ENCODE assay signal across 16 mouse cellular contexts in the genomic region with DNA sequence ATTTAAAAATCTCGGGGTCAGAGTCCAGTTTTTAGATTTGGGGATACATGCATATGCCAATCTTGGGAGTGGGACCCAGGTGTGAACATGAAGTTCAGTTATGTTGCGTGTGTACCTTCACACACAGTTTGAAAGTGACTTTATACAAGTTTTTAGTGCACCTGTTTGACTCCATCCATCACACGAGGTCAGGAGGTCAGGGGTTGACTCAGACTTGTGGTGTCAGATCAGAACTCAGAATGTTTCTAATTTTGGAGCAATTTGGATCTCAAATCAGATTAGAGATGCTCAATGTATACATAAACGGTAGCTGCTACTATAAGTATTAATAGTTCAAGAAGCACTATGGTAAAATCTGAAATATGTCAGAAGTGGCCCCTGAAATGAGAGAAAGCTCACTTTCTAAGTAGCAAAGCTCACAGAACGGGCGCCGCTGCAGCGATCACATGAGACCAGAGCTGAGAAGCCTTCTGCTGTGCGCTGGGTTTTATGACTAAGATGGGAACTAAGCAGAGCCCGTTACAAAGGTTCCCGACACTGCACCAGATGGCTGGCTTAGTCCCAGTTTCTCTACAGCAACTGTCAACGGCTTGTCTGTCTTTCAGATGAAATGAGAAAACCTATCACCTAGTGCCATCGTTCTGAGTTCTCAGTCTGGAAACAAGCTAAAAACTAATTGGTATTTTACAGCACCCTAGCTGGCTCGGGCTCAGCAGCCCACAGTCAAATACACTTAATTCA. TPM values are rescaled to one million over a fixed set of nuclear protein-coding genes. Genes with fewer than 3 reads are reported as not detected.
DNase-seq lines count a peak whose midpoint lies in the region; TF ChIP-seq lines count a peak whose summit lies in the region.
"Had no signal": no experiment of that assay in that cellular context is flagged by ENCODE, and none has a peak within 500 bp of the region (broad histone marks: within the 10 kb centered on the region; RNA-seq: fewer than 3 reads in every experiment).

No protein-coding gene starts in this region.

- no peaks in the 10 kb centered on the region for H3K4me1 ChIP-seq in lung, adult 2 months (ENCODE audit: control insufficient read depth, insufficient read depth, low read length)
- H3K4me1 ChIP-seq: embryonic facial prominence, embryonic 12.5 days had no signal

- peak; percentile 26 to 28 for DNase-seq in frontal cortex, postnatal 36 days (ENCODE audit: low spot score in 2 of 2)
- no peak for DNase-seq in frontal cortex, postnatal 10 days (ENCODE audit: low spot score in 2 of 2)
- peak; percentile 17 to 21 for DNase-seq in right cerebral cortex, adult 2 months (ENCODE audit: low spot score in 2 of 2)
- no peak for DNase-seq in right cerebral cortex, postnatal 14 days
- peak; percentile 37 to 46 for DNase-seq in layer of hippocampus, adult 2 months (ENCODE audit: low spot score in 2 of 2)
- DNase-seq in retina, postnatal 1 day, result peak; percentile 56
- DNase-seq in lung, adult 2 months, result no peak
- DNase-seq in heart, postnatal 4 days, result no peak
- DNase-seq: kidney, adult 11 months; kidney, postnatal 36 days; lung, embryonic 14.5 days; spleen, adult 18-20 months had no signal

- peak overlapping the region; percentile 24; the same call in 1 of the 2 replicates for H3K27ac ChIP-seq in layer of hippocampus, adult 2 months
- H3K27ac ChIP-seq: embryonic facial prominence, embryonic 12.5 days; hindbrain, embryonic 14.5 days; limb, embryonic 15.5 days; stomach, postnatal 0 days had no signal

- no peak for TF ChIP-seq POLR2A in lung, adult 2 months (IDR thresholded peaks at IDR 0.05; ENCODE audit: borderline replicate concordance, extremely low read depth, low read depth, low read length)

- H3K4me3 ChIP-seq in layer of hippocampus, adult 2 months, result no peak overlapping the region
- H3K4me3 ChIP-seq in lung, adult 2 months (replicated peaks; ENCODE audit: extremely low read depth, low read depth, low read length), result no peak overlapping the region
- H3K4me3 ChIP-seq: embryonic facial prominence, embryonic 12.5 days; limb, embryonic 15.5 days had no signal

- 85% methylated on average over 14 of the region's 14 CpGs for WGBS in lung, adult 2 months

- TF ChIP-seq CTCF in layer of hippocampus, adult 2 months (conservative IDR thresholded peaks at IDR 0.05), result no peak
- no peak for TF ChIP-seq CTCF in lung, adult 2 months (IDR thresholded peaks at IDR 0.05; ENCODE audit: insufficient read depth, low read length)

RNA-seq across cellular contexts. Expression of a gene that starts 18.4 kb away (rescaled TPM):
- total RNA-seq in layer of hippocampus, adult 2 months (2021), result 100 to 1,000 TPM in 1 of 2 experiments, 10 to 100 TPM in 1; 97.3 to 104 TPM
- polyA plus RNA-seq in lung, adult 2 months (2012; rRNA removed), result 87.2 and 111 TPM in 2 replicates
- 10 to 100 TPM; 38.9 to 40.9 TPM for total RNA-seq in heart, postnatal 4 days (2021)

RNA-seq across cellular contexts. Expression of a gene that starts 32.3 kb away (rescaled TPM):
- total RNA-seq in layer of hippocampus, adult 2 months (2021), result 10 to 100 TPM; 49.2 to 50.6 TPM
- 32.4 and 37.9 TPM in 2 replicates for polyA plus RNA-seq in lung, adult 2 months (2012; rRNA removed)
- total RNA-seq in heart, postnatal 4 days (2021), result 10 to 100 TPM; 87.1 to 89.9 TPM

RNA-seq across cellular contexts. Expression of a gene that starts 39.7 kb away (rescaled TPM):
- 10 to 100 TPM; 10.3 to 10.5 TPM for total RNA-seq in layer of hippocampus, adult 2 months (2021)
- 1.3 and 1.7 TPM in 2 replicates for polyA plus RNA-seq in lung, adult 2 months (2012; rRNA removed)
- 1 to 10 TPM; 4.5 to 5.7 TPM for total RNA-seq in heart, postnatal 4 days (2021)

Comparison
In these comparisons a context has a peak if more than half of its experiments do, and no peak if none do; other contexts are left out.
1. DNase-seq: peak in frontal cortex, postnatal 36 days (2 of 2), right cerebral cortex, adult 2 months (2 of 2), layer of hippocampus, adult 2 months (2 of 2) and retina, postnatal 1 day (single experiment); none in frontal cortex, postnatal 10 days (0 of 2), right cerebral cortex, postnatal 14 days (single experiment), lung, adult 2 months (single experiment) and heart, postnatal 4 days (single experiment).